Mouse (Mus musculus): ENCODE measurements around the gene Hnf1b.

Gene Hnf1b

GRCm38 (mm10) chr11:83853221-83853792 is 3.4 kb downstream of the Hnf1b start:
- no peak for DNase-seq (ENCODE audit: low spot score)

- DNase-seq (ENCODE audit: low spot score) = no peak
Observed at GRCm38 (mm10) chr11:83854091-83854490, 4.2 kb downstream of the Hnf1b start.

GRCm38 (mm10) chr11:83854707-83855106 is 4.8 kb downstream of the Hnf1b start:
- no peak for DNase-seq (ENCODE audit: low spot score)

- DNase-seq (ENCODE audit: low spot score) = no peak
Observed at GRCm38 (mm10) chr11:83857256-83857655, 7.4 kb downstream of the Hnf1b start.

GRCm38 (mm10) chr11:83865286-83865685 is 15.4 kb downstream of the Hnf1b start:
- DNase-seq (ENCODE audit: low spot score) = no peak

GRCm38 (mm10) chr11:83867571-83867970 is 17.7 kb downstream of the Hnf1b start:
- no peak for DNase-seq (ENCODE audit: low spot score)

GRCm38 (mm10) chr11:83869147-83869546 is 19.3 kb downstream of the Hnf1b start:
- no peak for DNase-seq (ENCODE audit: low spot score)

GRCm38 (mm10) chr11:83869686-83870085 is 19.8 kb downstream of the Hnf1b start:
- no peak for DNase-seq (ENCODE audit: low spot score)

GRCm38 (mm10) chr11:83871780-83872554 is 22.1 kb downstream of the Hnf1b start:
- DNase-seq (ENCODE audit: low spot score) = no peak

GRCm38 (mm10) chr11:83873509-83873908 is 23.6 kb downstream of the Hnf1b start:
- DNase-seq (ENCODE audit: low spot score) = no peak

GRCm38 (mm10) chr11:83876630-83877029 is 26.8 kb downstream of the Hnf1b start:
- DNase-seq (ENCODE audit: low spot score) = no peak

GRCm38 (mm10) chr11:83877765-83878164 is 27.9 kb downstream of the Hnf1b start:
- DNase-seq (ENCODE audit: low spot score) = no peak

GRCm38 (mm10) chr11:83878417-83878952 is 28.6 kb downstream of the Hnf1b start:
- no peak for DNase-seq (ENCODE audit: low spot score)

- DNase-seq (ENCODE audit: low spot score) = no peak
Observed at GRCm38 (mm10) chr11:83879130-83879529, 29.3 kb downstream of the Hnf1b start.

GRCm38 (mm10) chr11:83881438-83881837 is 31.6 kb downstream of the Hnf1b start:
- DNase-seq (ENCODE audit: low spot score) = no peak

GRCm38 (mm10) chr11:83882552-83882951 is 32.7 kb downstream of the Hnf1b start:
- DNase-seq (ENCODE audit: low spot score) = no peak

- DNase-seq (ENCODE audit: low spot score) = no peak
Observed at GRCm38 (mm10) chr11:83883074-83883473, 33.2 kb downstream of the Hnf1b start.

GRCm38 (mm10) chr11:83883812-83884211 is 33.9 kb downstream of the Hnf1b start:
- DNase-seq (ENCODE audit: low spot score) = no peak

- no peak for DNase-seq (ENCODE audit: low spot score)
Observed at GRCm38 (mm10) chr11:83885175-83885574, 35.3 kb downstream of the Hnf1b start.

- no peak for DNase-seq (ENCODE audit: low spot score)
Observed at GRCm38 (mm10) chr11:83886746-83887145, 36.9 kb downstream of the Hnf1b start.

- DNase-seq (ENCODE audit: low spot score) = no peak
Observed at GRCm38 (mm10) chr11:83891366-83891765, 41.5 kb downstream of the Hnf1b start.

- DNase-seq (ENCODE audit: low spot score) = no peak
Observed at GRCm38 (mm10) chr11:83893325-83893724, 43.5 kb downstream of the Hnf1b start.

Data from spleen, adult 12 weeks (tissue).